Mouse (Mus musculus): Measurements from ENCODE around the gene Cmtm1.
"Not testable (repeated sequence)": the region's sequence is repeated elsewhere in the genome, so short reads cannot be mapped to it uniquely, and the experiment has no call there.

DNA sequence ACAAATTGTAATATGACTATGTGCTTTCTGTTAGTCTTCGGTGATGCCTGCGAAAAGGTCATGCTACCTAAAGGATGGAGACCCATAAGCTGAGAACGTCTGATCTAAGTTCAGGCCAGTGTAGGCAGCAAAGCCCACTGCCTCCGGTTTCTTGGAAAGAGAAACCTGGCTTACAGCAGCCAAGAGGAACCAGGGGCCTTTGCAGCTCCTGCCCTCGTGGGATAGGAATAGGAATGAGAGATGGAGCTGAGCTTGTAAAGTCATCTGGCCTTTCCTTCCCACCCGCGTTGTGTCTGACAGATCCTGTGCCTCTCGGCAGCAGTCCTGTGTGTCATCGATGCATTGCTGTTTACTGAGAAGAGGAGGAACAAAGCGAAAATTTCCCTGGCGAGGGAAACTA is 11.3 kb upstream of the Cmtm1 start, which contains the start of gene Gm11020:
- not testable (repeated sequence) for TF ChIP-seq POLR2A (IDR thresholded peaks at IDR 0.05; ENCODE audit: low read depth, low read length); CTCF (conservative IDR thresholded peaks at IDR 0.05; ENCODE audit: insufficient read depth, insufficient read length, low read depth, low read length)

Data from kidney, adult 2 months (tissue).